Mouse (Mus musculus) heart, postnatal 36 days (tissue): ENCODE results near the gene Gm44502. TPM values are rescaled to one million over a fixed set of nuclear protein-coding genes. Genes with fewer than 3 reads are reported as not detected.
"Not testable (repeated sequence)": the region's sequence is repeated elsewhere in the genome, so short reads cannot be mapped to it uniquely, and the experiment has no call there.

ENCODE experiments used
- DNase-seq, 2 experiments: peaks; one replicate each; pipeline ENCODE4 v3.0.0; 2021 to 2022
- intact Hi-C: fragments of 180-260 bp; cut with DNase I; formaldehyde crosslinking; loops from one replicate; pipeline ENCODE4 v1.15.1; 2025
- total RNA-seq, 2 experiments: library from RNA; stranded (reverse); gene quantifications; 2 replicates each; pipeline ENCODE4 v1.2.3; 2021

The Gm44502 gene
- total RNA-seq, 2 experiments from 2014 or later: 14.5 to 17.8 TPM

DNA sequence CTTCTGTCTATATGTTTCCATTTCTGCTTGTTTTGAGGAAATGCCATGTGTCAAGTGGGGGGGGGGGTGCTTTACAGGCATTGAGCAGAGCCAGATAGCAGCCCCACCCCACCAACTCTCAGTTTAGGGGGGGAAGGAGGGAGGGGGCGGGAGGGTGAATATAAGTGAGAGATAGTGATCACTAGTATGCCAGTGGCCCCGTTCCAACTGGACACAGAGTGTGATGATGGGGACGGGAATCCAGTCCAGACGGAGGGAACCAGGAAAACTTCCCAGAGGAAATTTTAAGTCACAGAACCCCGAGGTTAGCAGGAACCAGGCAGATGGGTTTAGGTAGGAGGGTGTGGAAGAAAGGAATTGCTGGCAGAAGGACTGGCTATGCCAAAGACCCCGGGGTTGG is 26.1 kb upstream of the Gm44502 start:
- no peak for DNase-seq
- intact Hi-C loops: no loop called here

DNA sequence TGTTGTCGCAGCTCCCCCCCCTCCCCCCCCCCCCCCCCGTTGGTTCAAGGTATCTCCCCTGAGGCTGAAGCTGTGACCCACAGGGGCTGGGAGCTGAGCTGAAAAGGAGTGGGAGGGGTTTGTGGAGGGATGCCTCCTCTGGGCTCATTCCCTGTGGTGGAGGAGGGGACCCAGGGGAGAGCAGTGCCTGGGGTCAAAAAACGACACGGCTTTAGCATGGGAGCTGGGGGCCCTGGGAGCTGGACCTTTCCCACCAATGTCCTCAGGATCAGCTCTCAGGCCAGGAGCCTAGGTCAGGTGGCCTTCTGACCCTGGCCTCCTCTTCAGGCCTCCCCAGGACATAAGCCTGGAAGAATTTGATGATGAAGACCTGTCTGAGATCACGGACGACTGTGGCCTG is 25.4 kb upstream of the Gm44502 start:
- no peak for DNase-seq
- intact Hi-C loops: no loop called here

DNA sequence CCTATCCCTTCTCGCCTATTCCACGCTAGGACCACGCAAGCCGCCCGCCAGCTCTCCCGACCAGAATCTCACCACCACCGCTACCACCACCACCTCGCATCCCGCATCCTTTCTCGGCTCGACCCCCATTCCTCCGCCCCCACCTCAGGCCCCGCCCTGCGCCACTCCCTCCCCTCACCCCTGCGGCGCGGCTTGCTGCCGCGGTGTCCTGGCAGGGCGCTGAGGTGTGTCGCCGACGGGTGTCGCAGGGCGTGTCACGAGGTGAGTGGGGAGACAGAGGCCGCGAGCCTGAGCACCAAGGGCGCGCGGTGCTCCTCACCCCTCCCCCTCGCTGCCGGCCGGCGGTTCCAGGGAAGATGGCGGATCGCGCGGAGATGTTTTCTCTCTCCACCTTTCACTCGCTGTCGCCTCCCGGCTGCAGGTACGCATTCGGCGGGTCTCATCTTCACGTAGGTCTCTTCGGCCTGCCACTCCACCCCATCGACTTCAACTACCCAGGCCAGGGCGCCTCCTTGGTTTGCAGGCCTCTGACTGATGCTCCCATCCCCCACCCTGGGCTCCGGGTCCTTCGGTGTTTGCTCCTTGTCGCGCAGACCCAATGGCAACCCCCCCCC is 24.5 kb upstream of the Gm44502 start, which contains the start of gene Mapk8ip2:
Gene Mapk8ip2 (plus strand): TSS at position 49 of the 614 bp plus-strand sequence.
- intact Hi-C loops: no loop called here
- no peak for DNase-seq

DNA sequence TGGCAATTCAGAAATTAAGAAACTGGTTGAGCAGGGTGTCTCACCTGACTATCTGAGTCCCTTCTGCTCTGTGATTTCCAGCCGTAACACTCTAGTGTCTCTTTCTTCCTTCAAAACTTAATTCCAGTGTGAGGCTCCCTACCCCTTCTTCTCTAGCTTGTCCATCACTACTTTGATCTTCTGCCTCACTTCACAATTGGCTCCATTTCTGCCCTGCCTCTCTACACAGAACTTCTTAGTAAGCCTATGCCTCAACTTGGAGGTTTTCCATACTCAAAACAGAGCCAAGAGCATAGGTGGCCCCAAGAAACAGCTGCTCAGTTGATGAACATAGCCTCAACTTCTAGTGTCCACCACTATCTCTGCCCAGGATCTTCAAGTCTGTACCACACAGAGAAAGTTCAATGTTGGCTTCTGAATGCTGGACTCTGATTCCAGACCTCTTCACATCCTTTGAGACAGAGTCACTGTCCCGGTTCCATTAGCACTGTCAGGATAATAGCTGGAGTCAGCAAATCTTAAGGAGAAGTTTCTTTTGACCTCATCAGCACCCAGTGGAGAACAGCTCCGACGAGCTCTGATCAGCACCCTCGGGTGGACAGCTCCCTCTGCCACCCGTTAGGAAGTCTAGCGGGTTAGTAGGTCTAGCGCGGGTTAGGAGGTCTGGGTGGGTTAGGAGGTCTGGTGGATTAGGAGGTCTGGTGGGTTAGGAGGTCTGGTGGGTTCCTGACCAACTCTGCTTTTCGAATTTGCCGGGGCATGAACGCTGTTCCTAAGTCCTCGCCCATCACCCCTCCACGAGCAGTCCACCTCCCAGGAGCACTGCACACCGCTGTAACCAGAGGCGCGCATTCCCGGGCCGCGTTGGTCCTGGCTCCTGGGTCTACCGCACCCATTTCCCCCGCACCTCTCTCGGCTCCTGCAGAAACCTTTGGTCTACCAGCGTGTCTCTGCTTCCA is 23.7 kb upstream of the Gm44502 start:
- DNase-seq: peak; percentile 69 to 77
- intact Hi-C loops: no loop called here

DNA sequence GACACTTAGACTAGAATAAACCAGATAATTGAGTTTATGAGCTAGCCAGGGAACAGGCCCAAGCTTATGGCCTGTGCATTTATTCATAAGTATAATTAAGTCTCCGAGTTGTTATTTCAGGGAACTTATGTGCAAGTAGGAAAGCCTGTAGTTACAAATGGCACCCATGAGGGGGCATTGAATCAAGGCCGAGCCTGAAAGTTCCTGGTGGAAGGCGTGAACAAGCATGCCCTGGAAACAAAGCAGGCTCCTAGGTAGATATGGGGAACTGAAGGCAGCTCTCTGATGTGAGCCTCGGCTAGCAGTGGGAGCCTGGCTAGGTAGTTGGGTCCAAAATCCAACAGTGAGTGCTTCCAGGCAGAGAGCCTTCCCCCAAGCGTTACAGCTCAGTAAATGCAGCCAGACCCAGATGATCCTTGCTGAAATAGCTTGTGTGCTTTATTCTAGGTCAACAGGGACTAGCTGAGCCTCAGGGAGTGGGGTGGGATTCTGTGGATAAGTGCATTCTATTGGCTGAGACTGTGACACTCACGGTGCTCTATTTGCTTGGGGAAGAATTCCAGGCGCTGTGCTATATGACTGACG is 13.1 kb upstream of the Gm44502 start:
- DNase-seq: no peak
- intact Hi-C loops: no loop called here

DNA sequence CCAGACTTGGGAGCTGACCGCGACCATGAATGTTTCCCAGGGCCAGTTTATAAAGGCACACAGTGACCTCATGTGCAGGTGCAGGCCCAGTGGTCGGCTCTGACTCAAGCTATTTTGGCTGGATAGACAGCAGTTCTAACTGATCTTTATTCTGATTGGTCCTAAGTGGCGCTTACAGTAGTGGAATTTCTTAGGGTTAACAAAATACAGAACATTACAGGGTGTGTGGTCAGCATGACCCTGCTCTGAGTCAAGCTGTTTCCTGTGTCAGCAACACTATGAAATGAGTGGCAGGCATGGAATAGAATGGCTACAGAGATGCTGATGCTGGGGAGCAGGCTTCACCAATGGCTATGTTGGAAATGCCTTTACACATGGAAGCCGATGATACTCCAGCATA is 6.4 kb upstream of the Gm44502 start:
- intact Hi-C loops: no loop called here
- DNase-seq: no peak

DNA sequence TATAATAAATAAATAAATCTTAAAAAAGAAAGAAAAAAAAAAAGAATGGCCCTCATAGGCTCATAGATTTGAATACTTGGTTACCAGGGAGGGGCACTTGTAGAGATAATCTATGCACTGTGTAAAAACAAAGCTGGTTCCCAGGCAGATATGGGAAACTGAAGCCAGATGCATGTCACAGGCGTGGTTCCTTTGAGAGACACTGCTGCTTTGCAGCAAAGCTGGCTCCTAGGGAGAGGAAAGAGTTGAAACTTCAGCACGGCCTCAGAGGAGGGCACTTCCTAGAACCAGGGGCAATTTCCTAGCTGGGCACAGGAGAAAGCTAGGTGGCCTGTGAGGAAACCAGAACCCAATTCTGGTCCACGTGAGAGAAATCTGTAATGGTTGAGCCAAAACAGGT is 4.6 kb upstream of the Gm44502 start:
- no peak for DNase-seq

DNA sequence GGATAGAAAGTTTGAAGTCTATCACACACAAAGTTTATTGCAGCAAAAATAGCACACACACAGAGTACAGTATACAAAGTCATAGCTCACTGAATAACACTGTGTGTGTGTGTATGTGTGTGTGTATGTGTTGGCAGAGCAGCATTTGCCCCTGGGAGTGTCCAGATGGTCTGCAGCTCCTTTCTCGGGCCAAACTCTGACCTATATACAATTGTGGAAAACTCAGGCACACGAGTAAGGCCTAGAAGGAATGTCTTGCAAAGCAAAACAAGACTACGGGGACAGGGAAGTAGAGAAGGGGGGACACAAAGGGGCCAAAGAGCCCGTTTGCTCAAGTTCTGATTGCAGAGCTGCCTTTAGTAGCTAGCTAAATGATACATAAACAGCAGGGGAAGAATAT is 3.5 kb upstream of the Gm44502 start:
- no peak for DNase-seq
- intact Hi-C loops: no loop called here

More for the DNA sequence above, 4.6 kb upstream of the Gm44502 start:
- intact Hi-C loops: no loop called here

DNA sequence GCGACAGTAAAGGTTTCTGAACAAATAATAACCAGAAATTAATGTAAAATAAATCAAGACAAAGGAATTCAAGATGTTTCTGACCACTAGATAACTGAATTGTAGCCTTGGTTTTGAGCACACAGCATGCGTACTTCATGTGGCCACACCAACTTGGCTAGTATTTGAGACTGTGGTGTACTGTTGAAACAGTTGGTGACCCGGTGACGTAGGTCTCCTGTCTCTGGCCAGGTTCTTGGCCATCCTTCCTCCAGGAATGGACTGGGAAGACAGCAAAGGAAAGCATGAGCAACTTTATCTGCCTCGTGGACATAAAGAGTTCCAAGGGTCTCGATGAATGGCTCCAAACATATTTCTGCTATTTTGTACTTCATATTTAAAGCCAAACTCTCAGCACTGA is 2.3 kb upstream of the Gm44502 start:
- intact Hi-C loops: loop anchor here (2.0 kb wide), 1 partner anchor 37 kb away; no protein-coding TSS in a partner anchor
- DNase-seq: no peak

DNA sequence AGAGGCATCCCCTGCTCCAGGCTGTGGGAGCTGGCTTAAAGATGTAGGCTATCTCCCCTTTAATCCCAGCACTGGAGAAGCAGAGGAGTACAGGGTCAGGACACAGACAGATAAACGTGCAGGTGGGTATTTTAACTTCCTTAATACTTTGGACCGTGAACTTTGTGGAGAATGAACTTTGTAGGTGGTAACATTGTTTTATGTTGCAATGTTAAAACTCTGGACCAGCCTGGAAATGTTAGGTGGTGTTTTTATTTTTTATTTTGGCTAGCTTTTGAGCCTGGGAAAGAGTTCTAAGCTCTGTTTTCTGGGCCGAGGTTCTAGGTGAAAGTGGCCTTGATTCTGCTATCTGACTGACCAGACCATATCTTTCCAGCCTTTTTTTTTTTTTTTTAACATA is 1.8 kb upstream of the Gm44502 start:
- no peak for DNase-seq
- intact Hi-C loops: loop anchor here (2.0 kb wide), 1 partner anchor 38 kb away; no protein-coding TSS in a partner anchor

DNA sequence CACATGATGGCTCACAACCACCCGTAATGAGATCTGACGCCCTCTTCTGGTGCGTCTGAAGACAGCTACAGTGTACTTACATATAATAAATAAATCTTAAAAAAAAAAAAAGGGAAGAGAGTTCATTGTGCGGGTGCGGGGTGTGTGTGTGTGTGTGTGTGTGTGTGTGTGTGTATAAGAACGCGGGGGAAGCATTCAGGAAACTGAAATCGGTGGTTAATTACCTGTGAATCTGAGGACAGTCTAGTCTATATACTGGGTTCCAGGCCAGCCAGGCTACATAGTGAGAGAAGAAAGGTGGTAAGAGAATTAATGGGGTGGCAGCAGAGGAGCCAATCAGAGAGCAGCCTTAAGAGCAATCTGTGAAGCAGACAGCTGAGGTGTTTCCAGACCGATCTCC is 1.3 kb upstream of the Gm44502 start:
- intact Hi-C loops: loop anchor here (2.0 kb wide), 1 partner anchor 38 kb away; no protein-coding TSS in a partner anchor
- DNase-seq: not testable (repeated sequence)

DNA sequence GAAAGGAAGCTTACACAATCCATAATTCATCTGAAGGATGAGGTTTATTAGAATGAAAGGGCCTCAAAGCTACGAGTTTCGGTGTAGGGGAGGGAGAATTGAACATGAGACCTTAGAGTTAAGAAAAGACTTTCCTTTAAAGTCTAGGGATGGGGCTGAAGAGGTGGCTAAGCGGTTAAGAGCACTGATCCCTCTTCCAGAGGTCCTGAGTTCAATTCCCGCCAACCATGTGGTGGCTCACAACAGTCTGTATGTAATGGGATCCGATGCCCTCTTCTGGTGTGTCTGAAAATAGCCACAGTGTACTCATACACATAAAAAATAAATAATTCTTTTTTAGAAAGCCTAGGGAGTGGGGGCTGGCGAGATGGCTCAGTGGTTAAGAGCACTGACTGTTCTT is 845 bp upstream of the Gm44502 start:
- intact Hi-C loops: loop anchor here (2.0 kb wide), 1 partner anchor 38 kb away; no protein-coding TSS in a partner anchor

DNA sequence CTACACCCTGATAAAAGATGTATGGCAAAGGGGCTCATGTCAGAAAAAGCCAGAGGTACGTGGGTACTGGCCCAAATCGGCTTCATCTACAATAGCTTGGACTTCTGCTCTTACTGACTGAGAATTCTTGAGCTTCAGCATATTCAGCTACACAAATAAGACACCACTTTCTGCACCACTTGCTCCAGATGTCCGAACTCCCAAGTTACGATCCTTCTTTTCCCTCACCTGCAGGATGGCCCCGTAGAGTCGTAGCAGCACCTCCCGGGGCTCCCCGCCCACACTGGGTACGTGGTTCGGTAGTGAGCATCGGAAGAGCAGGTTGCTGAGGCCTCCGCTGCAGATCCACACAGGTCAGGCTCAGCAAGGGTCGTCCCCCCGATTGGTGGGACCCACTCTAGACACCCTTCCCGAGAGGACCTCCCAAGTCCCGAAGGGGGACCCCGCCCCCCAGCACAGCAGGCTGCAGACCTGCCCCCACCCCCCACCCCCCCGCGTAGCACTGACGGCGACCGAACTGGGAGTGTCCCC is 610 bp downstream of the Gm44502 start:
- intact Hi-C loops: loop anchor here (2.0 to 5.0 kb wide), 2 partner anchors 54 to 72 kb away; partner anchors contain the start of genes Lmf2 and Ncaph2
- no peak for DNase-seq

More for the DNA sequence above, 845 bp upstream of the Gm44502 start:
- DNase-seq: no peak

DNA sequence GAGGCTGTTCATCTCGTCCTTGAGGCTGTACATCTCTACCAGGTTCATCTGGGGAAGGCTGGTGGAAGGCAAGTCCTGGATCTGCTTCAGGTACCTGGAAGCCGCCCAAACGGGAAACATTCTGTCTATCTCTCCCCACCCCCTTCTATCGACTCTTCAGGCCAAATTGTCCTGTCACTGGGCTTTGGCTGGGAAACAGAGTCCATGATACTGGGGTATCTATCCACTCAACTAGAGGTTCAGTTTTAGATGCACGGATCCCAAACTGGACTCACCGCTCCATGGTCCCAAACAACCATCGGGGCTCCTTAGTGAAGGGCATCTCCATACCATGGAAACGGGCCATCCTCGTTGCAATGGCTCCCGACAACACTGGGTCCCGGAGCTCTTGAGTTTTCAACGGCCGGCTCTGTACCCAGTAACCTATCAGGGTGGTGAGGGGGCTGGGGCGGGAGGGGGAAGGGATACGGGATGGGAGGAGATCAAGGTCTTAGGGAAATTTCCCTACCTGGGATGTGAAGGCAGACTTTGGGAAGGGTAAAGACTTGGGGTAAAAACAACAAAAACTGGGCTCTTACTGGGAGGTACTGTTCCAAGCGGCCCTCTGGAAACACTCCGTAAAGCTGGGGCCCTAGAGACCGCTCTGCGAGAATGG is 1.2 kb downstream of the Gm44502 start:
- peak in 1 of 2 experiments; percentile 26 for DNase-seq
- intact Hi-C loops: loop anchor here (2.0 to 5.0 kb wide), 2 partner anchors 53 to 71 kb away; partner anchors contain the start of genes Lmf2 and Ncaph2

DNA sequence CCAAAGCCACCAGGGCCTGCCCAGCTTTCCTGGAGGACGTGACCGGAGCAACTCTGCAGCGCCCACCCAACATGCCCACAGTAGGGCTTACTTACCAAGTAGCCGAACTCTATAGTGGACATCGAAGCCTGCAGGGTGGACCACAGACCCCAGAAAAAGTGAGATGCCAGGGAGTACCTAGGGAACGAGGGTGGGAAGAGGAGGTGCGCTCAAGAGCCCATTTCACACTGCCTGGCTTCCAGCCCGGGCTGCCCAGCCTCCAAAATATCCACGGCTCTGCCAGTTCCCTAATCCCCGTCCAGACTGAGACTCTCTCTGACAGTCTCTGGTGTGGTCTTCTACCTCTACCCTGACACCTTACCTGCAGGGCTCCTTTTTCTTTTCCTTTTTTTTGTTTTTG is 2.8 kb downstream of the Gm44502 start:
- DNase-seq: peak; percentile 39 to 41
- intact Hi-C loops: loop anchor here (5.0 kb wide), 1 partner anchor 69 kb away; the partner anchor contains the start of genes Lmf2 and Ncaph2

DNA sequence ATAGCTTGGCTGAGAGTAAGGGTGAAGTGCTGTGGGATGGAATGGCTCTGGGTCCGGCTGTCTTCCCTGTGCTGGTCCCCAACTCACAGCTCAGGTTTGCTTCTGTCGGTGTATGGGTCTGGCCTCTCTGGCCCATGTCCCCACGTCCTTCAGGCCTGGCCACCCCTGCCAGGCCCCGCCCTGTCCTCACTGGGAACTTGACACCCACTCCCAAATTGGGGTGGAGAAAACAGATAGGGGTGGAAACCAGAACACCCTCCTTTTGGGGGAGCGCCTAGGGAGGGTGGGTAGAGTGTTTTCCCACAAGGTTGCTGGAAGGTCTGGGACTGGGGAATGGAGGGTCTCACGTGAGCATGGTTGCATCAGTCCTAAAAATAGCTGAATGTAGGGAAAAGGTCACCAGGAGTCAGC is 3.8 kb downstream of the Gm44502 start, which contains the start of gene Cpt1b:
Gene Cpt1b (minus strand): TSS at position 153 of the 411 bp plus-strand sequence.
- intact Hi-C loops: loop anchor here (5.0 kb wide), 1 partner anchor 68 kb away; the partner anchor contains the start of genes Lmf2 and Ncaph2
- peak; percentile 56 to 66 for DNase-seq

DNA sequence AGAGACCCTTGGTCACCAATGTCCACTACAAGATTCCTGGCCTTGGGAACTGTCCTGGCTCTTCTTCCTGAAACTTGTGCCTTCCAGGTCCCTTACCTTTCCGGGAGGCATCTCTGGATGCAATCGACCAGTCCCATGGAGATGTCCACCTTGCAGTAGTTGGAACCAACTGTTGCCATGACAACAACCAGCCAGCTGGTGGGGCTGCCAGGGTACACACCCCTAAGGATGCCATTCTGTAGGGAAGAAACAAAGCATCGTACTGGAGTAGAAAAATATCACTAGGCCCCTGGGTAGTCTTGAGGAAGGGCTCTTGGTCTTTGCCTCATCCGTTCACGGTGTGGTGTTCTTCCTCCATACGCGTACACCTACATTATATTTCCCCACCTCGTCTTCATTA is 4.9 kb downstream of the Gm44502 start:
- intact Hi-C loops: loop anchor here (5.0 kb wide), 1 partner anchor 67 kb away; the partner anchor contains the start of genes Lmf2 and Ncaph2
- no peak for DNase-seq

DNA sequence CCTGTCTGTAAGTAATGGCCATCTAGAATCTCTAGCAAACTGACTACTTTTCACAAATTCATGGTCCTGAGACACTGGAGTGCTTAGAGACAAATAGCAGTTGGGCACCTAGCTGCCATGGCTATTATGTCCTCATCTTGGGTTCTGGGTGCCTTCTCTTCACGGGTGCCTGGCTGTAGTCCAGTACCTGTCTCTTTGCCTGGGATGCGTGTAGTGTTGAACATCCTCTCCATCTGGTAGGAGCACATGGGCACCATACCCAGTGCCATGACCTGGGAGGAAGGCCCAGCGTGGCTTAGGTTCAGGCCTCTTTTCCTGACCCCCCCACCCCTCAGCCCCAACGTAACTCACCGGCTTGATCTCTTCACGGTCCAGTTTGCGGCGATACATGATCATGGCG is 7.6 kb downstream of the Gm44502 start:
- no peak for DNase-seq
- intact Hi-C loops: no loop called here

DNA sequence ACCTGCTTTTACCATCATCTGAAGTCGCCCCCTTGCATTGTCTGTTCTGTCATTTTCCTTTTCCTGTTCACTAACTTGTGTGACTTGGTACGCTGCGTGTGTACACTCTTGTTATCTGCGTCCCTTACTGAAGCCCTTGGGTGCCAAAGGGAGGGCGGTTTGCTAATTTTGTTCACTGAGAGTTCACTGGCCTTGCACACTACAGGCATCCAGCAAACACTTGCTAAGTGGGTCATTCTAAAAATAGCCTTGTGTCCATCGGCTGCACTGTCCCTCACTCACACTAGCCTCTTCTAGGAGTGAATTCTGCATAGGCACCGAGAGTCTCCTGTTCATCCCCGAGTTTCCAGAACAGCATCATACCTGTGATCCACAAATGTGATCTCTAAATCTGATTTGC is 14.2 kb downstream of the Gm44502 start:
- intact Hi-C loops: no loop called here
- peak in 1 of 2 experiments; percentile 32 for DNase-seq

DNA sequence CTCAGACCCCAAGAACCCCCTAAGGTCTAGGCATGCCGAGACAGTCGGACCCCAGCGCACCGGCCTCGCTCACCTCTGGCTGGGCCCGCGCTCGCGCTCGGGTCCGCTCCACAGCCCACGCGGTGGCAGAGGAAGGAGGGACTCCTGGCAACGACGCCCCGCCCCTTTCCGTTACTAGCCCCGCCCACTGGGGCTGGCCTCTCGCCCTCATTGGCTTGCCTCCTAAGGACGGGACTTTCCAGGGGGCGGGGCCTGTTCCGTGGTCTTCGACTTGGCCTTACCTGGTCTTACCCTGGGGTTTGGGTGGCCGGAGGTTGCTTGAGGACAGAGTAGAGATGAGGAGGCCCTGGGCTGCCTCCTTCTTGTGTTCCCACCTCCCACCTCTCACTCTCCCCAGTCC is 19.4 kb downstream of the Gm44502 start, which contains the start of gene Syce3:
Gene Syce3 (minus strand): TSS at position 386 of the 400 bp plus-strand sequence.
- DNase-seq: no peak
- intact Hi-C loops: no loop called here
